Mouse (Mus musculus): ENCODE measurements at regions not wholly inside any gene's neighbourhood (a gene's known extent, or its start where the extent isn't known, plus 50 kb on each side); places are given as distances from the start of the nearest gene placed in this dataset.

GRCm38 (mm10) chr14:105783428-105783827, 113.2 kb downstream of the Spry2 start:
- DNase-seq (ENCODE audit: low read depth, low spot score), result no peak

DNA sequence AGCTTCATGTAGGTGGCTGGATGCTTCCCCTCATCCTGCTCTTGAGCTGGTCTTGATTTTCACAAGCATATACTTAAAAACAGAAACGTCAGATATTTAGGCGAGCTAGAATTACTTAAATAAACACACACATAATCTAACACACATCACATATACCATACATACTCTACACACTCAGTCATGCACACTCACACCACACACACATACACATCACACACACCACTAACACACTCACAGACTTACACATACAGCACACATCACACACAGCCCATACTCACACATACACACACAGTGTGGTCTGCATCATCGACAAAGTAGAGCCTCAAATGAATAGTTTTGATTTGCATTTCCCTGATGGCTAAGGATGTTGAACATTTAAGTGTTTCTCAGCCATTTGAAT, 116.9 kb downstream of the Spry2 start:
- no peak for DNase-seq (ENCODE audit: low read depth, low spot score)

DNA sequence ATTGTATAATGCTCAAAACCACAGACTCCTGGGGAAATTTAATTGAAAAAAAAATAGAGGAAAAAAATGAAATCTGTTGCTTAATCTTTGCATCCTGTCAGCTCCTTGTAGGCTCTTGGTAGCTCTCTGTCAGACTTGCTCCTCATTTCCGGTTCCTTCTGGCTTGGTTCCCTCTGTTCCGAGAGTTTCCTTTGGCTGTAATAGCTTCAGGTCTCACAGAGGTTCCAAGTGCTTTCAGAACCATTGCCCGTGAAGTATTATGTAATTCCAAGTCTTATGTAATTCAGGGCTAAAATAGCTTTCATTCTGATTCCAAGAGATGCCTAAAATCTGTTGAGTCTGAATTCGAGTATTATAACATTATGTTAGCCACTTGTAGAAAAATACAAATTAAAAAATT, 117.3 kb downstream of the Spry2 start:
- no peak for DNase-seq (ENCODE audit: low read depth, low spot score)

- no peak for DNase-seq (ENCODE audit: low read depth, low spot score)
Observed at GRCm38 (mm10) chr14:105773674-105774073, 122.9 kb downstream of the Spry2 start.

DNA sequence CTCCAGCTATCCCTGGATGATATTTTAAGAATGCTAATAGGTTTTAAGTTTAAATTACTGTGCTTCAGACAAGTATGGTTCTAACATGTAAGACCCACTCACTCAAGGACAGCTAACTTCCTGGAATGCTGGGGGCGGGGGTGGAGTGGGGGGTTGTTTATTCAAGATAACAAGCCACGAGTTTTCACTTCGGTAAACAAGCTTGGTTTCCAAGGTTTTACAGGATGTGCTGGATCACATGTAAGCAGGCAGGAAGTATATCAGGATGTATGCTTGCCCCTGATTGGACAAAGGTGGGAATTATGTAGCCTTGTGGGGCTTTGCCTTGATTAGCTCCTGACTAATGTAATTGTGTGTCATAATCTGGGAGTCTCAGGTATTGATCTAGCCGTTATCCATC, 129.5 kb downstream of the Spry2 start:
- DNase-seq (ENCODE audit: low read depth, low spot score), result no peak

DNA sequence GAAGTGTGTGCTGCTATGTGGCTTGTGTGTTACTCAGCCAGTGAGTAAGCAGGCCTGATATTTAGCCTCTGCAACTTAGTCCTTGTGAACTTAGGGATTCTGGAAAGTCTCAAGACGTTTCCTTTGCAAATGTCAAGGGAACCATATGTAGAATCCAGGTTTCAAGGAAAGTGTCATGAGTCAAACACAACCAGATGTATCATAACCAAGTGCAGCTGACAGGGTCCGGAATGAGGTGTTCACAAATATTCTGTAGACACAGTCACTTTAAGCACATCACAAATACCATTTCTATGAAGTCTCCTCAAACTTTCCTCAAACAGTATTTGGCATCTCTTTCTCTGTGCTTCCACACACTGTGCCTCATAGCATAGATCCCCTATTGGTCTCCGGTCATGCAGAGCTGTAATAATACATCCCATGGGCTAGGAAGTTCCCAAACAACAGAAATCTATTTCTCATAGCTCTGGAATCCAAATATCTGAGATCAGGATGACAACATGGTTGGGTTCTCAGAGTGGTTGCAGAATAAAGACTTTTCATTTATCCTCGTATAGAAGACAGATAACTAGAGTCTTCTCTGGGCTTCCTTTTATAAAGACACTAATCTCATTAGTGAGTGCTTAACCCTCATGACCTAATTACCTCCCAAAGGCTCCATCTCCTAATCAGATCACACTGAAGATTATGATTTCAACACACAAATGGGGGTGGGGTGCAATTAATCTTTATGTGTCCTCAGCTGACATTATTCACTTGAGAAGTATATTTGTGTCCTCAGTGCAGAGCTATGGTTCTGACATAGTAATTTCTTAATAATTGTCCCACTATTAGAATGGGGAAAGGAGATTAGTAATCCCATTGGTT, 143.9 kb downstream of the Spry2 start:
- DNase-seq (ENCODE audit: low read depth, low spot score), result no peak

DNA sequence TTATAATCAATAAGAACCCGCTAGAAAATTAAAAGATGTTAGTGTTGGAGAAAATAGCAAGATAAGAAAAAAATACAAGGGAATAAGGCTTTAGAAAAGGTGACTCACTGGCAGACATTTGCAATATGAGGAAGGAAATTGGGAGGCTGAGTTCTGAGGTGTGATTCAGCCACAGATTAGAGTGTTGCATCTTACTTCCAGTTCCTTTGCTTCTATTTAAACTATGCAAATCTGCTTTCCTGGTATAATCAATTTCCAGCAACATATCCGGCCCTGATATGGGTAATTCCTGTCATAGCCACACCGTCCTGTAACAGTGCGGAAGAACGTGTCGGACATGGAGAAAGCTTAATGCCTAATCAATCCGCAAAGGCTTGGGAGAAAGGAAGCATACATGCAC, 144.9 kb downstream of the Spry2 start:
- DNase-seq (ENCODE audit: low read depth, low spot score), result no peak

DNA sequence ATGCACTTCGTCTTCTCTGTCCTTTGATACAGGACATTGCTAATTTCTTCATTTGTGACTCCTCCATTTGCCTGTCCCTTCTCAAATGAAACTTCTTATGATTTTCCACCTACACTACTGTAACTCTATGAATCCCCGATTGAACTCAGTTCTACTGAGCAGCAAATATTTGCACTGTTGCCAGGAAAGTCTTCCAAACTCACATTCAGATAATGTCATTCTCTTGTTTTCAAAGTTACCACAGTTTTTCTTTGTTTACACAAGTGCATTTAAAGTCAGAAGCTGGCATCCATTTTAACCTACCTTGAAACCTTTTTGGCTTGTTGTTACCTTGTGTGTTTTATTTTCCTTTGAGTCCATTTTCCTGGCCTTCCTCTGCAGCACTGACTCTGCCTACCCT, 152.0 kb downstream of the Spry2 start:
- no peak for DNase-seq (ENCODE audit: low read depth, low spot score)

GRCm38 (mm10) chr14:105744125-105744524, 152.5 kb downstream of the Spry2 start:
- no peak for DNase-seq (ENCODE audit: low read depth, low spot score)

- no peak for DNase-seq (ENCODE audit: low read depth, low spot score)
Observed at GRCm38 (mm10) chr14:105740889-105741288, 155.7 kb downstream of the Spry2 start.

GRCm38 (mm10) chr14:105738568-105738967, 158.1 kb downstream of the Spry2 start:
- DNase-seq (ENCODE audit: low read depth, low spot score), result no peak

DNA sequence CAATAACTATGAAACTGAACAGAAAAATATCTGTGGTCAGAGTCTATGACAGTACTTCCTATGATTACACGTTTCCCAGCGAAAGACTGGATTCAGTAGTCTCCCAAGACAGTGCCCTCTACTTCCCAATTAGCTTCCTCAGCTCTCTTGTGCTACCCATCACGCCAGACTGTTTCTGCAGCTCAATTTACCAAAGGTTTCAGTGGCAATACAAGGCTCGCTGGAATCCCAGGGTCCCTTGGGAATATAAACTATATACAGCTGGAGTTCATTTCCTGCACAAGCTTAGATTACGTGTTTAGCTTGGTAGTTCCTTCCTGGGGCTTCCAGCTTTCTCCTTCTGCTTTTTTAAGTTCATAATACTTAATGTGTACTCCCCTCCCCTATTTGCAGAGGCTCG, 160.3 kb downstream of the Spry2 start:
- no peak for DNase-seq (ENCODE audit: low read depth, low spot score)

DNA sequence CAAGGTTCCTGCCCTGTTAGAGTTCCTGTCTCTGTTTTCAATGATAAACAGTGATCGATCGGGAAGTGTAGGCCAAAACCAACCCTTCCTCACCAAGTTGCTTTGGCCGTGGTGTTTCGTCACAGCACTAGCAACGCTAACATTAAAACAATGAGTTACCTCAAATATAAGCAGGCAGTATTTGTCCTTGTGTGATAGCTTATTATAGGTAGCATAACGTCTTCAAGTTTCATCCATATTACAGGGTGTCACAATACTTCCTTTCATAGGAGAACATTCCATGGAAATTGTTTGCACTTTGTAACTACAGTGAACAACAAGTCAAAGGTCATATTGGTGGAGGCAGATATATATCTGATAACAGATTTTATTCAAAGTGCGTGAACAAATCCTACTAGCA, 162.3 kb downstream of the Spry2 start:
- no peak for DNase-seq (ENCODE audit: low read depth, low spot score)

DNA sequence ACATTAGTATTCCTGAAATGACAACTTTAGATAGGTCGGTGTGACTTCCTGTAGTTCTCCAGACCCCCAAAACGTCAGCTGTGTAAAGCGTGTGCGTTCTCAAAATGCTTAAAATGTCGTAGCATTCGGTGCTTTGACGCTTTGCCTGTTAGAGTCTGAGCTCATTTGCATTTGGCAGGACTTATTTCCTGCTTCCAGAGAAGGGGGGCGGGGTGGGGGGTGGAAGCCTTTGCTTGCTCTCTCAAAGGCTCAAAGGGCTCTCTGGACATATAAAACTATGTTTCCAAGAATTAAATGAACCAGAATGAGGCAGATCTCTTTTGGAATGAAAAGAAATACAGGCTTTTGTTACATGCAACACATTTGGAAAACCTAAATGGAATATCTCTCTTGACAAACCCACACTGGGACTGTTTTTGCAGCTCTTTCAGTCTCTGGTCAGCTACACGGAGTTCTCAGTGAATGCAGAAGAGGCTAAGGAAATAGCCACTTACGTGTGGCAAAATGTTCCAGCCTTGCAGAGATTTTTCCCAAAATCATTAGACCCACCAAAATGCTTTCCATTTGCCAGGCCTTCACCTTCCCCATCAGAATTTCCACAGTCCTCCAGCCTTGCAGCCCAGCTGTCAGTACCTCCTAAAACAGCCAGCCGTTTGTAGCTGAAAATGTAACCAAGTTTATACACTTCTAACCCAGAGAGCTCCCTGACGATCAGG, 163.4 kb downstream of the Spry2 start:
- DNase-seq (ENCODE audit: low read depth, low spot score), result no peak

DNA sequence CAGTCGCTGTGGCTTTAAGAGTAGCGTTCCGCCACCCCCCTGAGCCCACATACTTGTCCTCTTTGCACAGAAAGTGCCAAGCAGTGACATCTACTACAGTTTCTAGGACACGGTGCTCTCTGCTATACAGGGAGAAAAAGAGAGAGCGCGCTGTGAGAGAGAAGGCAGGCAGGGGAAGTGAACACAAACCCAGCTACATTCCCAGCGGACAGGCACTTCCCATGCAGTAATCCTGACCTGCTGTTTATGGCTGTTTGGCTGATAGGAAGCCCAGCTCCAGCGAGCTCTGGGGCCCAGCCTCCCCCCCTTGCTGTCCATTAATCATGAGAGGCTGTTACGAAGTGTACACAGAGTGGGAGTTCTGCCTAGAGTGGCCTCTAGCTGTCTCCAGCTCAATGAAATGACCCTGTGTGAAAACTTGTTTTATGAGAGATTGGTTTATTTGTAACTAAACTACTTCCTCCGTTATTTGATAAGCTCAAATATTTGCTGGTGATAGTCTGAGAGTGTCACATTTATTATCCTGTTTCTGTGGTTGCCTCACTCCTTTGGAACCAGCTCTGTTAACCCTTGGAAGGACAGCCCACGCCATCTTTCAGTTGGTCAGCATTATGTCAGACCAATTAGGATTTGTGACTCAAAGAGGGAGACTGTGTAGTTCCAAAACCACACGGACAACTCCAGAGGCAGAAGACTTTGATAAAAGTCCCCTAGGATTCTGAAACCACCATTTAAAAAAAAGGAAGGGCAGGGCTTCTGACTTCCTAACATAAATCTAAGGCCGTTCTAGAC, 164.2 kb downstream of the Spry2 start:
- no peak for DNase-seq (ENCODE audit: low read depth, low spot score)

GRCm38 (mm10) chr14:105730786-105731185, 165.8 kb downstream of the Spry2 start:
- DNase-seq (ENCODE audit: low read depth, low spot score), result no peak

- DNase-seq (ENCODE audit: low read depth, low spot score), result no peak
Observed at GRCm38 (mm10) chr14:105728841-105729240, 167.8 kb downstream of the Spry2 start.

DNA sequence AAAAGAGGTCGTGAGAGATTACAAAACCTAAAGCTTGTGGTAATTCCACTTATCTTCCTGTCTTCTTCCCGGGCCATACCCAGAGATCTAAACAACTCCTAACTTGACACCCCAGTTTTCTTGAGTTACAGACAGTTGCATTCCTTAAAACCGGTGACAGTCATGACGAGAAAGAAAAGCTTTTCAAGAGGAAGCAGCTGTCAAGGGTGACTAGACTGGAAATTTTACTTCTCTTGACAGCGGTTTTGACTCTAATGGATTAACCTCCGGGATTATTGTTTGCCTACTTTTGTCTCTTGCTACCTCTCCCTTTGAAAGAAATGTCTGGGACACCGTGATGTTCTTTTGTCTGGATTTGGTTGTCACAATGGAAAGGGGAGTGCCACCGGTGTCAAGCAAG, 170.9 kb downstream of the Spry2 start:
- DNase-seq (ENCODE audit: low read depth, low spot score), result no peak

DNA sequence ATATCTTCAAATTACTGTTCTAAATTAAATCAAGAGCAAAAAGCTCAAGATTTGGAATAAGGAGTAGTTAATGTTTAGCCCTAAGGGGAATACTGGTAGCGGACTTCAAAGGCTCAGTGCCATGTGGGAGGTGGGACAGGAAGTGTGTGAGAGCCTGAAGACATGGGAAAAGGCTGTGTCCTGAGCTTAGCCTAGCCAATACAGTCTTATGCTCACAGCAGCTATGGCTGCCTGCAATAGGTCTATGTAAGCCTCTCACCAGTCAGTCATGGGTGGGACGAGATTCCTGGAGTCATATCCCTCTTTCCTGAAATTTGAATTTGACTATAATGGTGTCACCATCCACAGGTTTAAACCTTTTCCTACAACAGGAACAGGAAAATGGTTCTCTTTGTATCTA, 173.7 kb downstream of the Spry2 start:
- no peak for DNase-seq (ENCODE audit: low read depth, low spot score)

DNA sequence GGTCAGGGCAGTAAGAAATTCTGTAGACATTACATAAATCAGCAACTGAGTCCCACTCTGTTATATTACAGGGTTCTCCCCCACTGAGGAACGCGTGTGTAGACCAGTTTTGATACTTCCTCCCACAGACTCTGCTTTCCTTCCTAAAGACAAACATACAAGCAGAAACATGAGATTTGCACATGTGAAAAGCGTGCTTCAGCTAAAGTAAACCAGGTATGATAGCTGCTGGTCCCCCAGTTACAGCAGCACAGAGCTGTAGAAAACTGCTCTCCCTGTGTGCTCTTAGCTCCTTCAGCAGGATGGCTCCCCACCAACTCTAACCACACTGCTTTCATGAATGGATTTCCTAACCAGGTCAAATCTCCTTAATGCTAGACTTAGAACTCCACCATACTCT, 175.0 kb downstream of the Spry2 start:
- no peak for DNase-seq (ENCODE audit: low read depth, low spot score)

DNA sequence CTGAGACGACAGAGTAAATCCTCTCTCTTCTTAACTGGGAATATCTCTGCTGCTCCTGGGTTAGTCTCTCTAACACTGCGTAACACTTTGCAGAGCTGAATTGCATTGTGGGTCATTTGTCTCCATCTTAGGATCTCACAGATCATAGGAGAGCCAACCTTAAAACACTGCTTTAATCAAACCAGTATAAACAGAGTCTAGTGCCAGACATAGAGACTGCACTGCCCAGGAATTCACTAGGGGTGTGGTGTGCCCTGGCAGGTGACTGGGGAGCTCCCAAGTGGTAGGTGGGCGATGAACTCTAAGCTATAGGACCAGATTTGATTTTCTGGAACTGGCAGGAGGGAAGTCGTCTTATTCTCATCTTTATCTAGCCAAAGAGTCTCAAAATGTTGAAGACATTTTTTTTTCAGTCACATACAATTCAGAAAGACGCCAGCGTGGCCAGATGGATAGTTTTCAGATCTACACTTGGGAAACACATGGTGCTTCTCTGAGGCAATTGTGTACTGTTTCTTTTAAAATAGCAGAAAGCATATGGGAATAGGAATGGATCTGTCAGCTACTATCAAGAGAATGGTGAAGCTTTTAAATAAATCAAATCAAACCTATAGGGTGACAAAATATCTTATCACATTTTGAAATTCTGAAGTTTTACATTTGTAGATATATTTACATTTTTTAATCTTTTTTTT, 175.7 kb downstream of the Spry2 start:
- no peak for DNase-seq (ENCODE audit: low read depth, low spot score)
